Mouse (Mus musculus) neural tube, embryonic 14.5 days (tissue): ENCODE data around the gene Serpina10. TPM values are rescaled to one million over a fixed set of nuclear protein-coding genes. Genes with fewer than 3 reads are reported as not detected.

Experiments used
- ATAC-seq: fragments of 200-750 bp; cut with Nextera tagmentation; 2 replicates; pipeline ENCODE4 v1.8.0; 2017; ENCODE audit warnings: low read depth, mild to moderate bottlenecking, moderate TSS enrichment, moderate library complexity
- H3K27ac ChIP-seq: fragments of 300-500 bp; sonication (generic); 2 replicates; pipeline ENCODE4 v1.5.1; 2014; ENCODE audit warnings: low read depth, mild to moderate bottlenecking, control low read depth, low read length, moderate library complexity, mixed read lengths
- H3K27me3 ChIP-seq: fragments of 300-500 bp; sonication (generic); 2 replicates; pipeline ENCODE4 v1.6.1; 2014; ENCODE audit warnings: low read length; ENCODE audit not compliant: control insufficient read depth, insufficient read depth
- H3K36me3 ChIP-seq: fragments of 300-500 bp; sonication (generic); 2 replicates; pipeline ENCODE4 v1.6.1; 2014; ENCODE audit warnings: low read length, mixed read lengths; ENCODE audit not compliant: control insufficient read depth, insufficient read depth
- H3K4me1 ChIP-seq: fragments of 300-500 bp; sonication (generic); 2 replicates; pipeline ENCODE4 v1.6.1; 2014; ENCODE audit warnings: low read length; ENCODE audit not compliant: control insufficient read depth, insufficient read depth
- H3K4me2 ChIP-seq: fragments of 300-500 bp; sonication (generic); 2 replicates; pipeline ENCODE4 v1.6.1; 2014; ENCODE audit warnings: mild to moderate bottlenecking, low read depth, low read length, control low read depth
- H3K4me3 ChIP-seq: fragments of 300-500 bp; sonication (generic); 2 replicates; pipeline ENCODE4 v1.5.1; 2014; ENCODE audit warnings: low read depth, low read length, control low read depth, mixed read lengths
- H3K9ac ChIP-seq: fragments of 300-500 bp; sonication (generic); replicated peaks from 2 replicates; pipeline ENCODE4 v1.6.1; 2014; ENCODE audit warnings: low read depth, mild to moderate bottlenecking, control low read depth, low read length, mixed read lengths
- H3K9me3 ChIP-seq: fragments of 300-500 bp; sonication (generic); 2 replicates; pipeline ENCODE4 v1.6.1; 2016; ENCODE audit warnings: low read length; ENCODE audit not compliant: control insufficient read depth
- WGBS: fragments of 180-500 bp; shearing (Covaris S2); extraction: QIAGEN DNeasy Blood & Tissue Kit; methylation state at CpG from one replicate; pipeline ENCODE4 v1.1.7; 2014; 5-methylcytosine and 5-hydroxymethylcytosine counted together
- polyA plus RNA-seq: library from polyadenylated mRNA; unstranded; fragments of >200 nt; fragmentation: Nextera tagmentation; extraction: Ambion mirVana; gene quantifications from 2 replicates; pipeline ENCODE4 v1.2.1, GENCODE M21; 2014

Gene Serpina10
- polyA plus RNA-seq, 1 experiment from 2014 or later: not detected

- Histone ChIP-seq H3K9ac (no peak overlapping the region), H3K4me1 (no peaks in the 10 kb centered on the region), H3K4me3 (no peak overlapping the region), H3K4me2 (no peak overlapping the region), H3K36me3 (no peaks in the 10 kb centered on the region), H3K27me3 (no peaks in the 10 kb centered on the region), H3K9me3 (no peaks in the 10 kb centered on the region), H3K27ac (no peak overlapping the region)
- WGBS: 64% methylated on average over 6 of the region's 6 CpGs
- ATAC-seq: no peak
Observed at GRCm38 (mm10) chr12:103569690-103570089, 61.6 kb downstream of the Serpina10 start.

GRCm38 (mm10) chr12:103567129-103567528 lies 64.1 kb downstream of the Serpina10 start:
- Histone ChIP-seq H3K27ac (no peak overlapping the region), H3K36me3 (no peaks in the 10 kb centered on the region), H3K27me3 (no peaks in the 10 kb centered on the region), H3K4me3 (no peak overlapping the region), H3K9ac (no peak overlapping the region), H3K4me2 (no peak overlapping the region), H3K9me3 (no peaks in the 10 kb centered on the region), H3K4me1 (no peaks in the 10 kb centered on the region)
- WGBS: 73% methylated on average over 3 of the region's 3 CpGs
- ATAC-seq: no peak

- ATAC-seq: no peak
- WGBS: 87% methylated on average over 7 of the region's 7 CpGs
- no peak overlapping the region for H3K4me2 ChIP-seq
Observed at GRCm38 (mm10) chr12:103565151-103565550, 66.1 kb downstream of the Serpina10 start.

More at GRCm38 (mm10) chr12:103565151-103565550, 66.1 kb downstream of the Serpina10 start:
- Histone ChIP-seq H3K27me3 (no peaks in the 10 kb centered on the region), H3K9ac (no peak overlapping the region), H3K4me1 (no peaks in the 10 kb centered on the region), H3K9me3 (no peaks in the 10 kb centered on the region), H3K4me3 (no peak overlapping the region), H3K27ac (no peak overlapping the region), H3K36me3 (no peaks in the 10 kb centered on the region)

Other genes with a start within 250 kb of the Serpina10 start
- 27.1 and 27.6 TPM in 2 replicates for gene Otub2, start 242.8 kb downstream of the Serpina10 start, polyA plus RNA-seq
- 1.7 and 1.8 TPM in 2 replicates for gene 9330161L09Rik, start 223.6 kb downstream of the Serpina10 start, polyA plus RNA-seq
- 152 and 160 TPM in 2 replicates for gene Ddx24, start 205.6 kb downstream of the Serpina10 start, polyA plus RNA-seq
- gene Ifi27, start 197.2 kb downstream of the Serpina10 start, polyA plus RNA-seq: 3.6 and 10.9 TPM in 2 replicates
- gene Ifi27l2a, start 187.8 kb downstream of the Serpina10 start, polyA plus RNA-seq: 4.9 TPM in 1 of 2 replicates, not detected in the other
- not detected in 2 replicates for gene Ifi27l2b, start 174.2 kb downstream of the Serpina10 start, polyA plus RNA-seq
- gene Ppp4r4, start 99.2 kb downstream of the Serpina10 start, polyA plus RNA-seq: 3.8 and 4.3 TPM in 2 replicates
- gene Serpina6, start 25.8 kb upstream of the Serpina10 start, polyA plus RNA-seq: 0.79 and 1.1 TPM in 2 replicates
- not detected in 2 replicates for gene Serpina16, start 44.7 kb upstream of the Serpina10 start, polyA plus RNA-seq
- not detected in 2 replicates for gene Serpina1f, start 64.1 kb upstream of the Serpina10 start, polyA plus RNA-seq
- gene Serpina1d, start 142.1 kb upstream of the Serpina10 start, polyA plus RNA-seq: not detected in 2 replicates
- gene Serpina1b, start 198.9 kb upstream of the Serpina10 start, polyA plus RNA-seq: 0.50 and 0.67 TPM in 2 replicates
- gene Serpina1a, start 232.1 kb upstream of the Serpina10 start, polyA plus RNA-seq: 0.21 and 0.42 TPM in 2 replicates